In the genomic region with DNA sequence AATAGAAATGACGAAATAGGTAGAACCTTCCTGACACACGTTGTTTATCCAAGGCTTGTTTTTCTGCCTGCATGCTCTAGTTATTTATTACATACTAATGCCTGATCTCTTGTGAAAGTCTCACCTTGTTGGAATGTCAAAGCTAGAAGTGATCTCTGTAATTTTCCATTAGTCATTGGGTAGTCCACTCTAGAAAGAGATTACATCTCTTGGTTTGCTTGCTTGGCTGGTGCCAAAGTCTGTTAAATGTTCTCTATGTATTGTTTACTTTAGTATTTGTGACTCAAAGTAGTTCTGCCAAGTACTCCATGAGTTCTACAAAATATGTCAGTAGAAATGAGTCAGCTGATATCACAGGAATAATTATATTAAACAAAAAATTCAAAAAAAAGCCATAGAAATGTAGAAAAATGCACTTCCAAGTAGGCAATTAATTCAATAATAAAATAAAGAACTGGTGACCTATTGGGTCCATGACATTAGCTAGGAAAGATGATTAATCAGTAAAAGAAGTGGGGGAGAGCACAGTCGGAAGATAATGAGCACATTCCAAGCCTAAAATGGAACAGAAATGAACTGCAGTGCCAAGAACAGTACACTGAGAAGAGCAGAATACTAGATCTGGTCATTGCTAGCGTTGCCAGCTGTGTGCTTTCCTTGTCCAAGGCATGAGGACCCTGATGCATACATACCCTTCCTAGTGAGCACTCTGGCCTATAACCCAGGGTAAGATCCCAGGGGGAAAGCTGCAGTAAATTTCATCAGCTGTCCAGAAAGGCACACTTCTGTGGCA, we compare ENCODE assay signal across 15 mouse cellular contexts. TPM values are rescaled to one million over a fixed set of nuclear protein-coding genes. Genes with fewer than 3 reads are reported as not detected.
DNase-seq lines count a peak whose midpoint lies in the region; ATAC-seq and TF ChIP-seq lines count a peak whose summit lies in the region.
"Had no signal": no experiment of that assay in that cellular context is flagged by ENCODE, and none has a peak within 500 bp of the region (broad histone marks: within the 10 kb centered on the region; RNA-seq: fewer than 3 reads in every experiment).

No protein-coding gene starts in this region.

- no peak overlapping the region for H3K4me2 ChIP-seq in heart, postnatal 0 days (ENCODE audit: low read depth, low read length)
- no peak overlapping the region for H3K4me2 ChIP-seq in lung, embryonic 16.5 days (ENCODE audit: low read depth, low read length)
- peak overlapping the region; percentile 36 for H3K4me2 ChIP-seq in myocyte (ENCODE audit: low read depth)
- H3K4me2 ChIP-seq: liver, embryonic 15.5 days; midbrain, embryonic 11.5 days had no signal

- H3ac ChIP-seq in myocyte (ENCODE audit: control insufficient read depth, insufficient read length) = no peak overlapping the region

- no peak overlapping the region for H3K4me3 ChIP-seq in heart, postnatal 0 days (ENCODE audit: low read depth, low read length)
- H3K4me3 ChIP-seq in lung, embryonic 16.5 days (ENCODE audit: low read length) = no peak overlapping the region
- no peak overlapping the region for H3K4me3 ChIP-seq in myocyte
- no peak overlapping the region for H3K4me3 ChIP-seq in left cerebral cortex, adult 2 months
- H3K4me3 ChIP-seq: liver, embryonic 15.5 days had no signal

- no peaks in the 10 kb centered on the region for H3K9me3 ChIP-seq in heart, postnatal 0 days (replicated peaks; ENCODE audit: control insufficient read depth, low read length)
- H3K9me3 ChIP-seq in lung, embryonic 16.5 days (ENCODE audit: control insufficient read depth, low read length) = no peaks in the 10 kb centered on the region
- H3K9me3 ChIP-seq: liver, embryonic 15.5 days had no signal

- H3K36me3 ChIP-seq in heart, postnatal 0 days (replicated peaks; ENCODE audit: control insufficient read depth, insufficient read depth, low read length) = no peaks in the 10 kb centered on the region
- H3K36me3 ChIP-seq in lung, embryonic 16.5 days (ENCODE audit: control insufficient read depth, insufficient read depth, low read length) = no peaks in the 10 kb centered on the region
- H3K36me3 ChIP-seq in myocyte (ENCODE audit: control insufficient read depth, insufficient read depth) = no peaks in the 10 kb centered on the region
- H3K36me3 ChIP-seq: liver, embryonic 15.5 days had no signal

- H3K4me1 ChIP-seq in heart, postnatal 0 days (ENCODE audit: control insufficient read depth, insufficient read depth) = no peaks in the 10 kb centered on the region
- no peaks in the 10 kb centered on the region for H3K4me1 ChIP-seq in lung, embryonic 16.5 days (replicated peaks; ENCODE audit: control insufficient read depth, insufficient read depth, low read length)
- H3K4me1 ChIP-seq: liver, embryonic 15.5 days had no signal

- DNase-seq in heart, postnatal 0 days (ENCODE audit: low spot score) = no peak
- DNase-seq in heart, adult 11 months = no peak
- no peak for DNase-seq in lung, postnatal 14 days
- peak; percentile 10 for DNase-seq in brain, adult 2 months (ENCODE audit: low read depth, low spot score)
- DNase-seq in ovary, postnatal 14 days (ENCODE audit: low spot score) = no peak
- DNase-seq in left cerebral cortex, adult 2 months (ENCODE audit: extremely low spot score in 1 of 2, low spot score in 2 of 2) = no peak
- DNase-seq: cerebellum, adult 2 months; gastrocnemius, postnatal 36 days; heart, postnatal 36 days; right cerebral cortex, postnatal 14 days; thymus, adult 2 months had no signal

- no peaks in the 10 kb centered on the region for H3K27me3 ChIP-seq in heart, postnatal 0 days (ENCODE audit: control insufficient read depth, insufficient read depth, low read length)
- H3K27me3 ChIP-seq in lung, embryonic 16.5 days (ENCODE audit: control insufficient read depth, insufficient read depth, low read depth, low read length) = no peaks in the 10 kb centered on the region
- no peaks in the 10 kb centered on the region for H3K27me3 ChIP-seq in myocyte (ENCODE audit: control insufficient read depth, insufficient read depth, insufficient read length)
- H3K27me3 ChIP-seq: liver, embryonic 15.5 days had no signal

- 0 out of 2 replicates have a peak, but pooled peaks have one; percentile 33 for ATAC-seq in heart, postnatal 0 days (ENCODE audit: insufficient read depth, low read depth)
- peak; percentile 78 for ATAC-seq in lung, embryonic 16.5 days (ENCODE audit: low read depth)

- no peak for TF ChIP-seq POLR2A in myocyte (IDR thresholded peaks at IDR 0.05; ENCODE audit: insufficient read length, low read depth)

- no peak overlapping the region for H3K9ac ChIP-seq in heart, postnatal 0 days (replicated peaks; ENCODE audit: low read depth, low read length)
- no peak overlapping the region for H3K9ac ChIP-seq in lung, embryonic 16.5 days (ENCODE audit: low read length)
- H3K9ac ChIP-seq: liver, embryonic 15.5 days had no signal

- H3K27ac ChIP-seq in heart, postnatal 0 days (ENCODE audit: low read depth) = peak overlapping the region; percentile 1; the same call in 1 of the 2 replicates
- H3K27ac ChIP-seq in lung, embryonic 16.5 days (ENCODE audit: low read length) = peak overlapping the region; percentile 49; the same call in 1 of the 2 replicates
- H3K27ac ChIP-seq in left cerebral cortex, adult 2 months = no peak overlapping the region
- H3K27ac ChIP-seq: liver, embryonic 15.5 days had no signal

- H3K79me2 ChIP-seq in myocyte (ENCODE audit: control insufficient read depth, insufficient read depth) = no peaks in the 10 kb centered on the region

- intact Hi-C loops in left cerebral cortex, adult 2 months (cut with DNase I) = no loop called here

- TF ChIP-seq EP300 in heart, postnatal 0 days (IDR thresholded peaks at IDR 0.05; ENCODE audit: low read depth) = peak; percentile 50; the same call in 1 of the 2 replicates

- 39% methylated on average over 4 of the region's 4 CpGs for WGBS in heart, postnatal 0 days
- 53% methylated on average over 4 of the region's 4 CpGs for WGBS in lung, embryonic 16.5 days

- TF ChIP-seq CTCF in heart, postnatal 0 days (IDR thresholded peaks at IDR 0.05; ENCODE audit: low read depth) = no peak
- TF ChIP-seq CTCF in left cerebral cortex, adult 2 months (IDR thresholded peaks at IDR 0.05) = no peak

TF ChIP-seq in myocyte, 11 proteins besides CTCF, POLR2A, EP300 and RAD21:
- TF ChIP-seq MYOG (IDR thresholded peaks at IDR 0.05; ENCODE audit: control insufficient read depth in 1 of 3, insufficient read depth in 1 of 3, insufficient read length in 2 of 3, low read depth in 2 of 3) (no peak), TCF12 (IDR thresholded peaks at IDR 0.05; ENCODE audit: insufficient read depth, poor library complexity, severe bottlenecking) (no peak), MYOD1 (IDR thresholded peaks at IDR 0.05; ENCODE audit: control insufficient read depth in 1 of 3, insufficient read length in 2 of 3, low read depth in 2 of 3) (no peak), E2F4 (IDR thresholded peaks at IDR 0.05; ENCODE audit: insufficient read depth) (no peak), REST (IDR thresholded peaks at IDR 0.05; ENCODE audit: insufficient read depth, insufficient read length) (no peak), POLR2AphosphoS2 (IDR thresholded peaks at IDR 0.05; ENCODE audit: insufficient read length, low read depth) (no peak), CEBPB (IDR thresholded peaks at IDR 0.05; ENCODE audit: insufficient read depth, poor library complexity, severe bottlenecking) (no peak; the same call in 1 of the 2 replicates), TCF3 (IDR thresholded peaks at IDR 0.05; ENCODE audit: insufficient read length, low read depth) (no peak), MAX (IDR thresholded peaks at IDR 0.05; ENCODE audit: low read depth) (no peak)

RNA-seq across cellular contexts. Expression of a gene that starts 17.0 kb away (rescaled TPM):
- total RNA-seq in heart, postnatal 0 days (2014; rRNA removed; ENCODE audit: low replicate concordance) = 32.3 and 64.5 TPM in 2 replicates
- polyA plus RNA-seq in heart, postnatal 0 days (2015; fragmentation: Nextera tagmentation; extraction: Ambion mirVana) = 50.0 and 51.9 TPM in 2 replicates
- 36.1 and 39.0 TPM in 2 replicates for polyA plus RNA-seq in lung, embryonic 16.5 days (2015; fragmentation: Nextera tagmentation; extraction: Ambion mirVana)
- 12.5 TPM for polyA plus RNA-seq in myocyte (2012; fragmentation: generic; extraction: Trizol)
- total RNA-seq in left cerebral cortex, adult 2 months (2021) = 100 to 1,000 TPM; 143 to 162 TPM
